Comparison of ENCODE assay signal across 9 mouse cellular contexts in genomic region chr11:11239346-11239745, GRCm38 (mm10).
DNase-seq lines count a peak whose midpoint lies in the region; ATAC-seq and TF ChIP-seq lines count a peak whose summit lies in the region.
"Had no signal": no experiment of that assay in that cellular context is flagged by ENCODE, and none has a peak within 500 bp of the region (broad histone marks: within the 10 kb centered on the region; RNA-seq: fewer than 3 reads in every experiment).

No protein-coding gene starts in this region.

- H3K4me2 ChIP-seq in liver, embryonic 11.5 days: no peak overlapping the region

- no peak overlapping the region for H3K9ac ChIP-seq in liver, adult 2 months (ENCODE audit: low read depth, low read length)
- no peak overlapping the region for H3K9ac ChIP-seq in liver, embryonic 11.5 days (ENCODE audit: low read depth, low read length)

- peak; percentile 27 for DNase-seq in CD4-positive, CD25-positive, alpha-beta regulatory T cell, adult 2 months (ENCODE audit: low read depth, low spot score)
- peak; percentile 4 for DNase-seq in liver, adult 2 months (ENCODE audit: extremely low read depth, low read depth, low spot score)
- DNase-seq in liver, embryonic 11.5 days (ENCODE audit: low spot score): no peak
- DNase-seq in retina, postnatal 1 day: peak; percentile 12
- no peak for DNase-seq in urinary bladder, postnatal 36 days (ENCODE audit: low spot score in 2 of 2)
- no peak for DNase-seq in gastrocnemius, postnatal 10 days
- DNase-seq: gastrocnemius, postnatal 36 days had no signal

- H3K9me3 ChIP-seq in liver, embryonic 11.5 days (ENCODE audit: control insufficient read depth, low read length): no peaks in the 10 kb centered on the region

- ATAC-seq in CD4-positive, CD25-positive, alpha-beta regulatory T cell, adult 4 months: no peak
- no peak for ATAC-seq in liver, embryonic 11.5 days (replicated peaks; ENCODE audit: low FRiP score)
- ATAC-seq in common myeloid progenitor, adult 5-6 weeks (replicated peaks; ENCODE audit: low read depth, poor library complexity, severe bottlenecking): peak; percentile 68; the same call in 1 of the 2 replicates

- 65% methylated on average over 1 of the region's 1 CpGs for WGBS in liver, adult 2 months
- WGBS in liver, embryonic 11.5 days: 69% methylated on average over 1 of the region's 1 CpGs

- no peaks in the 10 kb centered on the region for H3K79me2 ChIP-seq in liver, adult 2 months (ENCODE audit: control insufficient read depth, insufficient read depth, low read length)

- TF ChIP-seq POLR2A in liver, adult 2 months (IDR thresholded peaks at IDR 0.05; ENCODE audit: extremely low read depth, insufficient read depth, low read length): no peak

- no peak for TF ChIP-seq CTCF in liver, adult 2 months (IDR thresholded peaks at IDR 0.05; ENCODE audit: low read depth, low read length)

- H3K4me3 ChIP-seq in liver, adult 2 months (ENCODE audit: insufficient read depth, low read depth, low read length): no peak overlapping the region
- H3K4me3 ChIP-seq in liver, embryonic 11.5 days (ENCODE audit: low read depth, low read length): no peak overlapping the region

- H3K27me3 ChIP-seq in liver, adult 2 months (ENCODE audit: control insufficient read depth, insufficient read depth, low read length): no peaks in the 10 kb centered on the region
- no peaks in the 10 kb centered on the region for H3K27me3 ChIP-seq in liver, embryonic 11.5 days (replicated peaks; ENCODE audit: control insufficient read depth, insufficient read depth, low read length)

- H3K36me3 ChIP-seq in liver, adult 2 months (ENCODE audit: control insufficient read depth, insufficient read depth, low read length): no peaks in the 10 kb centered on the region
- no peaks in the 10 kb centered on the region for H3K36me3 ChIP-seq in liver, embryonic 11.5 days (ENCODE audit: control insufficient read depth, insufficient read depth, low read length)

- H3K27ac ChIP-seq in liver, adult 2 months (replicated peaks; ENCODE audit: insufficient read depth, low read depth, low read length): no peak overlapping the region
- no peak overlapping the region for H3K27ac ChIP-seq in liver, embryonic 11.5 days (ENCODE audit: low read depth, low read length)

- no peaks in the 10 kb centered on the region for H3K4me1 ChIP-seq in liver, adult 2 months (ENCODE audit: control insufficient read depth, insufficient read depth, low read length)
- H3K4me1 ChIP-seq in liver, embryonic 11.5 days (replicated peaks; ENCODE audit: control insufficient read depth, insufficient read depth, low read length): no peaks in the 10 kb centered on the region

Comparison
In these comparisons a context has a peak if more than half of its experiments do, and no peak if none do; other contexts are left out.
1. DNase-seq: peak in CD4-positive, CD25-positive, alpha-beta regulatory T cell, adult 2 months (single experiment), liver, adult 2 months (single experiment) and retina, postnatal 1 day (single experiment); none in liver, embryonic 11.5 days (single experiment), urinary bladder, postnatal 36 days (0 of 2) and gastrocnemius, postnatal 10 days (single experiment).